Mouse (Mus musculus) cerebellum, postnatal 14 days (tissue): ENCODE measurements at regions not wholly inside any gene's neighbourhood (a gene's known extent, or its start where the extent isn't known, plus 50 kb on each side); places are given as distances from the start of the nearest gene placed in this dataset.

Experiments used
- DNase-seq, 2 experiments: peaks; one replicate each; pipeline ENCODE4 v3.0.0; 2021; ENCODE audit warnings: mixed read lengths in 2 of 2

GRCm38 (mm10) chr9:61186541-61187420 is 185.4 kb upstream of the Tle3 start:
- DNase-seq: no peak

- DNase-seq: no peak
Measured at GRCm38 (mm10) chr9:61187713-61188399, 184.3 kb upstream of the Tle3 start.

GRCm38 (mm10) chr9:61189295-61189694 is 182.9 kb upstream of the Tle3 start:
- DNase-seq: no peak

- no peak for DNase-seq
Measured at GRCm38 (mm10) chr9:61199077-61199753, 173.0 kb upstream of the Tle3 start.

- DNase-seq: no peak
Measured at GRCm38 (mm10) chr9:61199891-61200290, 172.3 kb upstream of the Tle3 start.

GRCm38 (mm10) chr9:61200295-61200955 is 171.7 kb upstream of the Tle3 start:
- DNase-seq: no peak

GRCm38 (mm10) chr9:61205049-61205448 is 167.1 kb upstream of the Tle3 start:
- no peak for DNase-seq

GRCm38 (mm10) chr9:61206725-61207365 is 165.3 kb upstream of the Tle3 start:
- DNase-seq: peak in 1 of 2 experiments; percentile 32

- DNase-seq: peak in 1 of 2 experiments; percentile 44
Measured at GRCm38 (mm10) chr9:61207423-61208150, 164.6 kb upstream of the Tle3 start.

GRCm38 (mm10) chr9:61211627-61212026 is 160.5 kb upstream of the Tle3 start:
- no peak for DNase-seq

GRCm38 (mm10) chr9:61214943-61215342 is 157.2 kb upstream of the Tle3 start:
- no peak for DNase-seq

- DNase-seq: peak; percentile 69 to 71
Measured at GRCm38 (mm10) chr9:61216012-61216770, 156.0 kb upstream of the Tle3 start.

- peak; percentile 52 to 56 for DNase-seq
Measured at GRCm38 (mm10) chr9:61220017-61220416, 152.1 kb upstream of the Tle3 start.

GRCm38 (mm10) chr9:61222212-61223003 is 149.8 kb upstream of the Tle3 start:
- DNase-seq: no peak

GRCm38 (mm10) chr9:61225020-61225652 is 147.0 kb upstream of the Tle3 start:
- peak in 1 of 2 experiments; percentile 52 for DNase-seq

- no peak for DNase-seq
Measured at GRCm38 (mm10) chr9:61225882-61226281, 146.3 kb upstream of the Tle3 start.

- DNase-seq: peak in 1 of 2 experiments; percentile 46
Measured at GRCm38 (mm10) chr9:61226596-61227384, 145.4 kb upstream of the Tle3 start.

GRCm38 (mm10) chr9:61227492-61228229 is 144.5 kb upstream of the Tle3 start:
- DNase-seq: no peak
